Mouse (Mus musculus): ENCODE measurements around the gene Wfikkn2.

Gene Wfikkn2

GRCm38 (mm10) chr11:94229207-94229960 is 16.4 kb downstream of the Wfikkn2 start:
- ATAC-seq (ENCODE audit: insufficient number of reproducible peaks, low FRiP score, low TSS enrichment), result peak; percentile 50; the same call in 1 of the 2 replicates

- ATAC-seq (ENCODE audit: insufficient number of reproducible peaks, low FRiP score, low TSS enrichment), result no peak
Observed at GRCm38 (mm10) chr11:94228416-94228815, 17.4 kb downstream of the Wfikkn2 start.

DNA sequence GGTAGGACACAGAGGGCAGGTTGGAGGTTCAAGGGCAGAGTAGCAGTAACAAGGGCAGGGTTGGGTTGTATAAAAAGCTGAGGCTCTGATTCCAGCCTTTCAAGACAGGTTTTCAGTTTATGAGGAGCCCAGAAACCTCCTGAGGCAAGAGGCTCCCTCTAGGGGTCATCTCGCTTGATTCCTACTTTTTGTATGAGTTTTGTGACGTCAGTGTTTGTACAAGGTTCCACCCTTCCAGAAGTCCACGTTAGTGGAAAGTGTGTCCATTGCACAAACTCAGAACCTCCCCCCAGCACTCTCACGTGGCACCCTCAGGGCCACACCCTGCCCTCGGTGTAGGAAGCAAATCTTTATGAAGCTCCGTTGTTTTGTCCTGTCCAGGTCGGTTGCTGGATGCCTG is 19.8 kb downstream of the Wfikkn2 start:
- no peak for ATAC-seq (ENCODE audit: insufficient number of reproducible peaks, low FRiP score, low TSS enrichment)

DNA sequence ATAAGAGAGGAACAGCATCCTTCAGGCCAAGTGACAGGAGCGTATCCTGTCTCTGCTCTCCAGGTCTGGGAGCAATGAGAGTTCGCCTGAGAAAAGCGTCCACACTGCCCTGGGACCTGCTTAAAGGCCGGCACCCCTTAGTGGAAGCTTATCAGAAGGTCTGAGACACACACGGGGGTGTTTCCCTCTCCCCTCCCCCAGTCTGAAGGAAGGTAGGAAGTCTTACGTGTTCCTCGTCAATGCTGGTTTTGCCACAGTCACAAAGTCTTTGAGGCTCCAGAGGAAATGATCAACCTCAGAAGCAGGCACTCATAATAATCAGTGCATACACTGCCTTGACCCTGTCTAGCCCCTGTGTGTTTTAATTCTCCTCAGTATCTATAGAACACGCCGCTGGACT is 22.3 kb downstream of the Wfikkn2 start:
- no peak for ATAC-seq (ENCODE audit: insufficient number of reproducible peaks, low FRiP score, low TSS enrichment)

DNA sequence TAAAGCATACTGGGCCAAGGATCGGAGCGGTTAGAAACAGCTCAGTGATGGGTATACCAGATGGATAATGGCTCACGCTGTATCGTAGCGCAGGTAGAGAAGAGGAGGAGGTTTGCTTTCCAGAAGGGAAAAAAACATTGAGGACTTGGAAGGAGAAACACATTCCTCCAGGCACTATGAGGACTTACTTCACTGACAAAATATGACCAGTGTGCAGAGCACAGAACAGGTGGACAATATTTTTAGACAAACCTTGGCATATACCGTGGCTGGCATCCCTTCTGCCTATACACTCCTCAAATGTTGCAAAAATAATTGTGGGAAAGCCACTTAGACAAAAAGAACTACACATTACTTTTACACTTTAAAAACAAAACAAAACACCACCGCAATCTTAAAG is 24.5 kb downstream of the Wfikkn2 start:
- no peak for ATAC-seq (ENCODE audit: insufficient number of reproducible peaks, low FRiP score, low TSS enrichment)

- no peak for ATAC-seq (ENCODE audit: insufficient number of reproducible peaks, low FRiP score, low TSS enrichment)
Observed at GRCm38 (mm10) chr11:94216247-94216646, 29.6 kb downstream of the Wfikkn2 start.

DNA sequence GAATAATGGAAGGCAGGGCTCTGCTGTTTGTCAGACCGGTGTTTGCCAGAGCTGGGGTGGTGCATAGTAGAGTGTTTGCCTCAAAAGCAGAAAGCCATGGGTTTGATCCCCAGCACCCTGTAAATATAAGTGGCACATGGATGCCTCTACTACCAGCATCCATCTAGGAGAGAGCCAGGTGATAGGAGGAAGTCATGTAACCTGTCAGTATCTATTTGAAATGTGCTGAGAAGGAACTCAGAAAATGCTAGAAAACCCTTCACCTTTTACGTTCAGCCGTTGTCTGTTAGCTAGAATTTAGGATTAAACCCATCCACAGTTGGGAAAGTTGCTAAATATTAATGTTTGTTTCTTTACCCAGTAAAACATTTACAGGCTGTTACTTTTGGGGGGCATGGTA is 30.2 kb downstream of the Wfikkn2 start:
- no peak for ATAC-seq (ENCODE audit: insufficient number of reproducible peaks, low FRiP score, low TSS enrichment)

- no peak for ATAC-seq (ENCODE audit: insufficient number of reproducible peaks, low FRiP score, low TSS enrichment)
Observed at GRCm38 (mm10) chr11:94213735-94214594, 31.8 kb downstream of the Wfikkn2 start.

GRCm38 (mm10) chr11:94212997-94213396 is 32.8 kb downstream of the Wfikkn2 start:
- ATAC-seq (ENCODE audit: insufficient number of reproducible peaks, low FRiP score, low TSS enrichment), result no peak

- no peak for ATAC-seq (ENCODE audit: insufficient number of reproducible peaks, low FRiP score, low TSS enrichment)
Observed at GRCm38 (mm10) chr11:94212489-94212836, 33.3 kb downstream of the Wfikkn2 start.

DNA sequence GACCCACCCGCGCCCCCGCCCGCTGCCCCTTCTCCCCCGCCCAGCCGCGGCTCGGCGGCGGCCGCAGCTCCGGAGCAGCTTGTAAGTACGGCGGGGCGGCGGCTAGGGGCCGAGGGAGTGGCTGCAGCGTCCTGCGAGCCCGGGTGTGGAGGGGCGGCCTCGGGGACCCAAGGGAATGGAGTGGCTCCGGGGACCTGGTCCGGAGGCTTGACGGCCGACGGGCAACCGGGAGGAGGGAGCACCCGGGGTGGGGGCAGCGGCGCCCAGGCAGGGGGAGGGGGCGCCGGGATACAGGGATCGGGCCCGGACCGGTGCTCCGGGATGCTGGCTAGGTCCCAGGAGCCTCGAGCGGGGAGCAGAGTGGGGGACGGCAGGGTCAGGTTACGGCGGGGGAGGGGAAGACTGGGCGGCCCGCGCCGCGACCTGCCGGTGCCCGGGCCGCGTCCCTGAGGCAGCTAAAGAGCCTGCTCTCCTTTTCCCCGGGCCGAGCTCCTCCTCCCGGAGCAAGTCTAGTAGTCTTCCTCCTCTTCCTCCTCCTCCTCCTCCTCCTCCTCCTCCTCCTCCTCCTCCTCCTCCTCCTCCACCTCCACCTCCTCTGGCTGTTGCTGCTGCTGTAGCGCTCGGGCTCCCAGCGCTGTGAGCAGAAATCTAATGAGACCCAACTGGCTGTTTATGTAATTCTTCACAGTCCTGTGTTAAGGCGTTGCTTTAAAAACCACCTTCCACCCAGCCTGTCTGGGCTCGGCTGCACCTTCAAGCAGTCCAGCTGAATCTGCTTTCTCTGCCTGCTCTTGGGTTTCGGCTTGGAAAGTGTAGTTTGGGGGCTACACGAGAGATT is 33.9 kb downstream of the Wfikkn2 start:
- no peak for ATAC-seq (ENCODE audit: insufficient number of reproducible peaks, low FRiP score, low TSS enrichment)

DNA sequence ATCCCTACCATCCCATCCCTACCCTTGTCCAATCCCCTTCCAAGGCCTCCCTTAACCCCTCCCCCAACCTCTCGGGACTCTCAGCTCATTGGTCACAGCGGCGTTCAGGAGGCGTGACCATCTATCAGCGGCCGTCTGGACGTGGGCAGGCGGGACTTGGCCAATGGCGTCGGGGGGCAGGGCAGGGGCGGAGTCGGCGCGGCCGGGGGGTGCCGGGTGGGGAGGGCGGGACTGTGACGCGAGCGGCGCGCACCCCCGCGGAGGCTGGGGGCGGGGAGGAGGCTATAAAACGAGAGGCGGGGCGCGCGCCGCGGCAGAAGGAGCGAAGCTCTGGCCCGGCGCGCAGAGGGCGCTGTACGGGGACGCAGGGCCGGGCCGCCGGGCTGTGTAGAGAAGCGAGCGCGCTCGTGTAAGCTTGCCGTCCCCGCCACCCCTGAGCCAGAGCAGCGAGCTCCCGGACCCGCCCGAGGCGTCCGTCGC is 34.6 kb downstream of the Wfikkn2 start, which contains the start of gene Tob1:
TSS of gene Tob1 (plus strand) at position 331 of the 480 bp plus-strand sequence.
- peak; percentile 90 for ATAC-seq (ENCODE audit: insufficient number of reproducible peaks, low FRiP score, low TSS enrichment)

GRCm38 (mm10) chr11:94210191-94211086 is 35.4 kb downstream of the Wfikkn2 start:
- peak; percentile 85 for ATAC-seq (ENCODE audit: insufficient number of reproducible peaks, low FRiP score, low TSS enrichment)

DNA sequence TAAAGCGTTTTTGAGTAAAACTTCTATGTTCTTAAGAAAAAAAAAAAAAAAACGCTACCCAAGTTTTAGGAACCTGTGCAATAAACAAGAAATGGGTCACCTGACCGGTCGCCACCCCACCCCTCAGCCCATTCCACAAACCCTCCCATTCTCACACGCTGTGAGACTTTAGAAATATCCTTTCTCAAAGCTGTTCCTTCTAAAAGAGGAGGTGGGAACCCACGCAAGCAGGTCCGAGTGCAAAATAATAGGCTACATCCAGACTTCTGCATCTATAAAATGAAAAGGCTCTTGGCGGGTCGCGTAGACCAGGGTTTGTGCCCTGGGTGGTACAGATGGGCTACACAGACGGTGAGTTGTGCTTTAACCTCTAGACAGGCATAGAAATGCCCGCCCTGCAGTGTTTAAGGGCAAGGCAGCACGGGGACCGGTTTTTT is 36.1 kb downstream of the Wfikkn2 start:
- ATAC-seq (ENCODE audit: insufficient number of reproducible peaks, low FRiP score, low TSS enrichment), result peak; percentile 50

DNA sequence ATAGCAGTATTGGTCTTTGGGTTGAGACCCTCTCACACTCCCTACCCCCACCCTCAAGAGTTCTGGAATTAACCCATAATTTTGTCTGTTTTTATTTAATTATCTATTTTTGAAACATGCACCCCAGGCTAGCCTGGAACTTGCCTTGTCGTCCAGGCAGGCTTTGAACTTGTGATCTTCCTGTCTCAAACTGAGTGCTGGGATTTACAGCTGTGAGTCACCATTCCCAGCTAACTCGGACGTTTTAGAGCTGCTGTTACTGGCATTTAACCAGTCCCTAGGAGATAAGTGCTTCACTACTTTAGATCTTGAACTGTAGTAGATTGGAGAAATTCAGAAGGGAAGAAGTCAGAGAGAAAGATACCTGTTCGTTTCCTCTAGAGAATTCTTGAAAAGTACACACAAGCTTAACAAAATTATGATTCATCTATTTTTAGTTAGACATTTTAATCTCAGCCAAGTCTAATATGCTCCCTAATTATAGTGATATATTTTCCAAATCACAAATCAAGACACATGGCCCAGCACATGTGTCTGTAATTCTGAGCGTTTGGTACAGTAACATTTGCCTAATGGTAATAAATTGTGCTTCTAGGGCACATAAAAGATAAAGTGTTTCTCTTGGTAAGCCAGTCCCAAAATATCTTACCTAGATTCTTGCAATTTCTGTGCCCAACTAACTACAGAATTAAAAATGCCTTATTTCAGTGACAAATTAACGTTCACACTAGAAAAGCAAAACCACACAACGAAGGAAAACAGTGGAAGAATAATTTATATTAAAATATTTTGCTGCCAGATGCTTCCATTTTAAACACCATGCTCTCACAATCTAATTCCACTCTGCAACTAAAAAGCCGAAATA is 36.8 kb downstream of the Wfikkn2 start:
- no peak for ATAC-seq (ENCODE audit: insufficient number of reproducible peaks, low FRiP score, low TSS enrichment)

DNA sequence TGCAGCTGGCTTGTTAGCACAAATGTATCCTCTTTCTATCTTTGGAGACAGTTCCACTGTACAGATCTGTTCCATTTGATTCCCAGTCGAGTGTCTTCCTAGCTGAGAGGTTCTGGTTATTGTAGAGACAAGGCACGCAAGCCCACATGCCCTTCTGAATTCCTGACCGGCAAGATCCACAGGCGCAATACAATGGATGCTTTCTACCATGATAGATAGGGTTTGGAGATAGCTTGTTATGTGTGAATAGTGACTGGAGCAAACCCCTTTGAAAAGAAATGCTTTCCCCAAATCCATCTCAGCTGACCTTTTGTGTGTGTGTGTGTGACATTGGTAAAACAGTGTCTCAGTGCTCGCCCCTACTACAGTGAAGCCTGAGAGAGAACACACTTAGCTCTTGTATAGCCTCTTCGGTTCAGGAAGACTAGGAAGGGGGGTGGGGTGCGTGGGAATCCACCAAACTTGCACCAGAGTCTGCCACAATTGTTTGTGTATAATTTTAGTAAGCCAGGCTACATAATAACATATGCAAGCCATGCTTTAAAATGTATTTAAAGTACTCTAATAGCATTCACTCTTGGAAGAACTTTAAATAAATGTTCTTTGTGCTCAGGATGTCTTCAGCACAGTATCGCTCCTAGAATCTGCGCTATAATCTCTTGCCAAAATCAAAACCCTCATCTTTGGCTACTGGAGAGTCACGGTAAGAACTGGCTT is 39.2 kb downstream of the Wfikkn2 start:
- ATAC-seq (ENCODE audit: insufficient number of reproducible peaks, low FRiP score, low TSS enrichment), result no peak

DNA sequence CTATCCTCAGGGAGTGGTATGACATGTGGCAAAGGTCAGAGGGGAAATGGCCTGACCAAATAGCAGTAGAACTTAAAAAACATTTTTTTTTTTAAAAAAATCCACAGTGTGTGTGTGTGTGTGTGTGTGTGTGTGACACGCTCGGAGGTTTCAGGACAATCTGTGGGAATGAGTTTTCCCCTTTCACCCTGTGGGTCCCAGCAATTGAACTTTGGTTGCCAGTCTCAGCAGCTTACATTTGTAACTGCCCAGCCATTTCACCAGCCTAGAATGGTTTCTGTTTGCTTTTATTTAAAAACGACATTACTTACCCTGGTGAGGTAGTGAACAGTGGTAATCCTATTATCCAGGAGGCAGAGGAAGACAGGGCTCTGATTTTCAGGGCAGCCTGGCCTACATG is 42.7 kb downstream of the Wfikkn2 start:
- ATAC-seq (ENCODE audit: insufficient number of reproducible peaks, low FRiP score, low TSS enrichment), result no peak

DNA sequence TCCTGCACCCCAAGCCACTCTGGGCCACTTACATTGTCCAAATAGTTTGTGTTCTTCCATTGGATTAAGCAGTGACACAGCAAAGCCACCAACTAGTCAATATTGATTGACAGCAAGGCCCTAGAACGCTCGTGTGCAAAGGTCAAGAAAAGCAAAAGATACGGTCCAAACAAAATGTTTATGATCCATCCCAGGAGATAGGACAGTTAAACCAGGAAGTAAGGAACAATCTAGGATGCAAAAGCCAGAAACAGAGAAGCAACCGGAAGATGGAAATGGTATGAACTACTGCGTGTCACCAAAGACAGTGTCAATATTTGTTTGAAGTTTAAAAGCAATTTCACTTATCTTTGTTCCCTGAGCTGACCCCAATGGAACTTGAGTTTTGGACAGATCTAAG is 43.7 kb downstream of the Wfikkn2 start:
- no peak for ATAC-seq (ENCODE audit: insufficient number of reproducible peaks, low FRiP score, low TSS enrichment)
